Mouse (Mus musculus): ENCODE measurements at regions not wholly inside any gene's neighbourhood (a gene's known extent, or its start where the extent isn't known, plus 50 kb on each side); places are given as distances from the start of the nearest gene placed in this dataset.

- DNase-seq (ENCODE audit: extremely low spot score, low spot score) = no peak
These were observed 72.9 kb downstream of the Manea start for GRCm38 (mm10) chr4:26273754-26274153.

- DNase-seq (ENCODE audit: extremely low spot score, low spot score) = no peak
These were observed 87.3 kb downstream of the Manea start for GRCm38 (mm10) chr4:26259230-26260029.

GRCm38 (mm10) chr4:26255889-26256288, 90.8 kb downstream of the Manea start:
- DNase-seq (ENCODE audit: extremely low spot score, low spot score) = no peak

GRCm38 (mm10) chr4:26247925-26248856, 98.5 kb downstream of the Manea start:
- peak; percentile 68 for DNase-seq (ENCODE audit: extremely low spot score, low spot score)

GRCm38 (mm10) chr4:26223267-26223666, 123.4 kb downstream of the Manea start:
- no peak for DNase-seq (ENCODE audit: extremely low spot score, low spot score)
